Mouse (Mus musculus): ENCODE data around the gene Taar7f.
"Not testable (repeated sequence)": the region's sequence is repeated elsewhere in the genome, so short reads cannot be mapped to it uniquely, and the experiment has no call there.

The Taar7f gene

DNA sequence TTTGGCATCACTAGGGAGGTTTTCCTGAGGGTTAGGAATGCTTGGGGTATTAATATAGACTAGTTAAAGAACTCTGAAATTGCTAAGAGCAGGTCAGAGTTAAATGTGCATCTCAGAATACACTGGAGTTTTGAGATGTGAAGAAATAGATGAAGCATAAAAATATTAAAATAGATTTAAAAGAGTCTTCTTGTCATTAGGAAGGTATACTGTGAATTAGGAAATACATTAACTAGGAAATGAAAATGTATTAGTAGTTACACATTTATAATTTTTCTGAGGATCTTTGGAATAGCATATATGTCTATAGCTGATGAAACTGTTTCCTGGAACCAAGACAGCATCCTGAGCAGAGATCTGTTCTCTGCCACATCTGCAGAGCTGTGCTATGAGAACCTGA is at the start of gene Taar7f:
TSS of gene Taar7f (plus strand) at position 301 of the 400 bp plus-strand sequence.
- DNase-seq, result no peak

DNA sequence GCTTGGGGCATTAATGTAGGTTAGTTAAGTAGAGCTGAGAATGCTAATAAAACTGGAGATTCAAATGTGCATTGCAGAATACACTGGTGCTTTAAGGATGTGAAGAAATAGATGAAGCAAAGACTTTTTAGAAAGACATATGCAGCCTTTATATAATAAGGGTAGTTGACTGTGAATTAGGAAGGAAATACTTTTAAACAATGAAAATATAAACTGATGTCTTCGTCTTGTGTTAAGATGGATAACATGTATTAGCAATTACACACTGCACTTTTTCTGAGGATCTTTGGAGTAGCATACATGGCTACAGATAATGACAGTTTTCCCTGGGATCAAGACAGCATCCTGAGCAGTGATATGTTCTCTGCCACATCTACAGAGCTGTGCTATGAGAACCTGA is 49.7 kb upstream of the Taar7f start, which contains the start of gene Taar7b:
TSS of gene Taar7b (plus strand) at position 301 of the 400 bp plus-strand sequence.
- DNase-seq, result no peak

DNA sequence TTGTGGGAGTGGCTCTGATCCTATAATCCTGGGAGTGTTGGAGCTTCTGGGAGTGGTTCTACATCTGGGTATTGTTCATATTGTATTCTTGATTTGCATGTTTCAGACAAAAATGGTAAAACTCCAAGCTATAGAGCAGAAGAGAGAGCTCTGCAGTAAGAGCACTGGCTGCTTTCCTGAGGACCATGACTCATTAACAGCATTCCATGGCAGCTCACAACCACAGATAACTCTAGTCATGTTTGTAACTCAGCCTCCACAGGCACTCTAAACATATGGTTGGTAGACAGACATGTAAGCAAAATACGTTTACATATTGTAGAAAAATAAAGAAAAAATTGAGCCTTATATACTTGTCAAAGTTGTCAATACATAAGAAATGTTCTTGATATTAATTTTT is 42.9 kb upstream of the Taar7f start:
- DNase-seq, result no peak

DNA sequence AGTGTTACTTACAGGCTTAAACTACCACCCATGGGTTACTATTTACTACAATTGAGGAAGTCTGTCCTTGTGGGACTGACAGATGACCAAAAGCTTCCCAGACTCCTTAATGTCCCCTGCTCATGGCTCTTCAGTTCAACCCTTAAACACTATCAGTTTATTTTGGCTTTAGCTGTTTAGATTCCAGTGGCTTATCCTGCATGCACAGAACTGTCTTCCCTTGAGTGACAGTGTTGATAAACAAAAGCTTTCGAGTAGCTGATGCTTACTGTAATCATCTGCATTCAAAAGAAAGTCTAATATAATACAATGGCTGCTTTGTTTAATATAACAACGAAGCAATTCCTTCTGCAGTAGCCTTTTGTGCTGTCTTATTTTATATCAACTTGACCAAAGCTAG is 42.3 kb upstream of the Taar7f start:
- no peak for DNase-seq

DNA sequence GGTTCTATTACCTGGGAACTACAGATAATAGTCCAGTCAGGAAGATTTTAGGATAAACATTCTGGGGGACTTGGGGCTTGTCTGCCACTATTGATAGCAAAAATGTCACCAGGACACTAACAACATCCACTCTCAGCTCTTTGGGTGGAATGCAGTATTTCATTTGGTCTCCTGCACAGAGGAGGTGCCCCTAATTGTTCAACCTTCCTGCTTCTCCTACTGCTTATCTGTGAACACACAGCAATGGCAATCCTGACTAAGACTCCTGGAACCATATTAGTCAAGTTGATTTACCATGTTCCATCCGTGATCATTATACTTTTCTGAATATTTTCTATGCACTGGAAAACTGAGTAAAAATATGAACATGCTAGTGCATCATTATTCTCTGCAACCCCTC is 41.2 kb upstream of the Taar7f start:
- no peak for DNase-seq

DNA sequence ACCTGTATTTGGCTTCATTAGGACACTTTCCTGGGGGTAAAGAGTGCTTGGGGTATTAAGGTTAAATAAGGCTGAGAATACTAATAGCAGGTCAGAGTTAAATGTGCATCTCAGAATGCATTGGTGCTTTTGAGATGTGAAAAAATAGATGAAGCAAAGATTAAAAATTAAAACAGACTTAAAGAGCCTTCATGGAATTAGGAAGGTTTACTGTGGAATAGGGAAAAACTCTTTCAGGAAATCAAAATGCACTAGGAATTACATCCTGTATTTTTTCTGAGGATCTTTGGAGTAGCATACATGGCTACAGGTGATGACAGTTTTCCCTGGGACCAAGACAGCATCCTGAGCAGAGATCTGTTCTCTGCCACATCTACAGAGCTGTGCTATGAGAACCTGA is 22.4 kb upstream of the Taar7f start, which contains the start of gene Taar7d:
TSS of gene Taar7d (plus strand) at position 301 of the 400 bp plus-strand sequence.
- DNase-seq, result no peak

DNA sequence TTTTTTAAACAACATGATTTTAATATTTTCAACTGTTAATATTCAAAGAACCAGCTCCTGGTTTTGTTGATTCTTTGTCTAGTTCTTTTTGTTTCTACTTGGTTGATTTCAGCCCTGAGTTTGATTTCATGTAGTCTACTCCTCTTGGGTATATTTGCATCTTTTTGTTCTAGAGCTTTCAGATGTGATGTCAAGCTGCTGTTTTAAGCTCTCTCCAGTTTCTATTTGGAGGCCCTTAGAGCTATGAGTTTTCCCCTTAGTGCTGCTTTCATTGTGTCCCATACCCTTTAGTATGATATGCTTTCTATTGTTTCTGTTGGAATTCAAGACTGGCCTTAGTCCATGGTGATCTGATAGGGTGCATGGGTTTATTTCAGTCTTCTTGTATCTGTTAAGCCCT is 18.0 kb upstream of the Taar7f start:
- DNase-seq, result no peak

DNA sequence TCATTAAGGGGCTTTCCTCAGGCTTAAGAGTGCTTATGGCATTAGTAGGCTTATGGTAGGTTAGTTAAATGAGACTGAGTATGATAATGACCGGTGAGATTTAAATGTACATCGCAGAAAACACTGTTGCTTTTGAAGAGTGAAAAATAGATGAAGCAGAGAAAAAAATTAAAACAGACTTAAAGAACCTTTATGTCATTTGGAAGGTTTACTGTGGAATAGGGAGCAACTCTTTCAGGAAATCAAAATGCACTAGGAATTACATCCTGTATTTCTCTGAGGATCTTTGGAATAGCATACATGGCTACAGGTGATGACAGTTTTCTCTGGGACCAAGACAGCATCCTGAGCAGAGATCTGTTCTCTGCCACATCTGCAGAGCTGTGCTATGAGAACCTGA is 12.0 kb upstream of the Taar7f start, which contains the start of gene Taar7e:
TSS of gene Taar7e (plus strand) at position 301 of the 400 bp plus-strand sequence.
- no peak for DNase-seq

DNA sequence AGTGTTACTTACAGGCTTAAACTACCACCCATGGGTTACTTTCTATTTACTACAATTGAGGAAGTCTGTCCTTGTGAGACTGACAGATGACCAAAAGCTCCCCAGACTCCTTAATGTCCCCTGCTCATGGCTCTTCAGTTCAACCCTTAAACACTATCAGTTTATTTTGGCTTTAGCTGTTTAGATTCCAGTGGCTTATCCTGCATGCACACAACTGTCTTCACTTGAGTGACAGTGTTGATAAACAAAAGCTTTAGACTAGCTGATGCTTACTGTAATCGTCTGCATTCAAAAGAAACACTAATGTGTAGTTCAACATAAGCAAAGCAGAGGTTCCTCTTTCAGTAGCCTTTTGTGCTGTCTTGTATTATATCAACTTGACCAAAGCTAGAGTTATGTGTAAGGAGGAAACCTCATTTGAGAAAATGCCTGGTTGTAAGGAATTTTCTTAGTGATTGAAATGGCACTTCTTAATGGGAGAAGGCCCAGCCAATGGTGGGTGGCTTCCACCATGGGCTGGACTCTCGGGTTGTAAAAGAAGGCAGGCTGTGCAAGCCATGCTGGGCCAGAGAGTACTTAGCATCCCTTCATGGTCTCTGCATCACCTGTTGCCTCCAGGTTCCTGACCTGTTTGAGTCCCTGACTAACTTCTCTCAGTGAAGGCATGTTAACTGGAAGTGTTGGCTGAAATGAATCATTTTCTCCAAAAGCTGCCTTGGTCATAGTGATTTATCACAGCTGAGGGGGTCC is 9.0 kb upstream of the Taar7f start:
- no peak for DNase-seq

DNA sequence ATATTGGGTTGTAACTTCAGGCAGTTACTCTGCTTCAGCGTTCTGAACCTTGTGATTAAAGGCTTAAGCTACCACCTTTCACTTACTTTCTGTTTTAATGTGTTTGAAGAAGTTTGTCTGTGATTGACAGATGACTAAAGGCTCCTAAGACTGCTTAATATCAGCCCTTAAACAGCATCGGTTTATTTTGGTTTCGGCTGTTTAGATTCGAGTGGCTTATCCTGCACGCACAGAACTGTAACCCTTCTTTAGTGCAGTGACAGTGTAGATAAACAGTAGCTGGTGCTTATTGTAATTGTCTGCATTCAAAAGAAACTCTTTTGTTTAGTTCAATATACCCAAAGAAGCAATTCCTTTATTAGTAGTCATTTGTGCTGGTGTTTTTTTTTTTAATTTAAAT is 2.7 kb downstream of the Taar7f start:
- no peak for DNase-seq

DNA sequence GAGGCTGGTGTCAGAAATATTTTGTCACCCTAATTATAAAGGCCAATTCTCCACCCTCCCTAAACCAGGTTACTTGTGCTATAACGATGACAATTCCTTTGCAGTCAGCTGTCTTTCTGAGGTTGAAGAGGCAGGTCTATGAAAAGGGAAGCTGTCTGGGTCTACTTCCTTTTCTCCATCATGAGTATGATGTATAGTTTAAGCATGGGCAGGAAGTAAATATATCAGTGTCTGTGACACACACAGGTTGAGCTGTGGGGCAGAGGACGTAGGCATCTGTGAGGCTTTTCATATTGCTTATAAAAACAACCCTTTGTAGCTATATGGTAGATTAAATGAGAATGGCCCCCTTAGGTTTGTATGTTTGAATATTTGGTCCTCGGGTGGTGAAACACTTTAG is 9.7 kb downstream of the Taar7f start:
- DNase-seq, result no peak

DNA sequence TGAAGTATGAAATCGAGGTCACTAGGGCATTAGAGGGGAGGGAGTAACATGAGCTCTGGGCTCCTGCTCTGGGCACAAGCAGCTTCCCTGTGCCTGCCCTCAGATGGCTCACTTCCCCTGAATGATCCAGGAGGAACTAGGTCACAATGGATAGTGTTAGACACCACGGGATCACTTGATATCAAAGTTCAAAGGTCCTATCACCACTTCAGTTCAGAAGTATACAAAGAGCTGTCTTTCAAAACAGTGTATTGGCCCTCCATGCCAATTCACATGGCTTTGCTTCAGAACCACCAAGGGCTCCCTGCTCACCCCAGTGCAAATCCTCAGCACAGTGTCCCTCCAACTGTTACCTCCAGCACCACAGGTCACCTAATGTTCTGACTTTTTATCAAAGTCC is 25.4 kb downstream of the Taar7f start:
- DNase-seq, result not testable (repeated sequence)

DNA sequence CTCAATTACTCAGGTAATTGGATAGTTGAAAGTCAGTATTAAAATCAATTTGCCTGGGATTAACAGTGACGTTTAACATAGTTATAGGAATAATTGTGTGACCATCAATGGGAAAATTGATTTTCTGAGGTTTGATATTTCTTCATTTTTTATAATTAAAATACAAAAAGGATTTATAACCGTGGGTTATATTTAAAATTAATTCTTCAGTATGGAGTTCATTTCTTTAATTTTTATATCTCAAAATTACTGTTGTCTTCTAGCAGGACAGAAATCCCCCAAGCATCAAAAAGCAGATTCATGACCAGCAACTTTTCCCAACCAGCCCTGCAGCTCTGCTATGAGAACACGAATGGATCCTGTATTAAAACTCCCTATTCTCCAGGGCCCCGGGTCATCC is 26.9 kb downstream of the Taar7f start, which contains the start of gene Taar8a:
TSS of gene Taar8a (plus strand) at position 301 of the 400 bp plus-strand sequence.
- not testable (repeated sequence) for DNase-seq

DNA sequence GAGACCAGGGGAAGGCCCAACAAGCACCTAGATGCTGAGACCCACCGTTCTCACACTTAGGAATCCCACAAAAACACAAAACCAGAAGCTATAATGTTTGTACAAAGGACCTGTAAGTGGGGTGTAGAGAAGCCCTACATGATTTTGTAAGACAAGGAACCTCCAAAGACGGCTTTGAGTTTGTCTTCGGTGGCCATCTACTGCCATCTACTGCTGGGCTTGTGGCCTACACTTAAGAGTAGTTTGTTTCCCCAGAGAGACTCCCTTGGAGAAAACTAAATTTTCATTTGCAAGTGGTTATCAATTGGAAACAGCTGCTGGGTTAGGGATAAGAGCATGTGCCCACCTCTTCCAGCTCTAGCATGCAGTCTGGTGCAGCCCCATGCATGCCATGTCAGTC is 30.9 kb downstream of the Taar7f start:
- peak; percentile 65 to 66 for DNase-seq

DNA sequence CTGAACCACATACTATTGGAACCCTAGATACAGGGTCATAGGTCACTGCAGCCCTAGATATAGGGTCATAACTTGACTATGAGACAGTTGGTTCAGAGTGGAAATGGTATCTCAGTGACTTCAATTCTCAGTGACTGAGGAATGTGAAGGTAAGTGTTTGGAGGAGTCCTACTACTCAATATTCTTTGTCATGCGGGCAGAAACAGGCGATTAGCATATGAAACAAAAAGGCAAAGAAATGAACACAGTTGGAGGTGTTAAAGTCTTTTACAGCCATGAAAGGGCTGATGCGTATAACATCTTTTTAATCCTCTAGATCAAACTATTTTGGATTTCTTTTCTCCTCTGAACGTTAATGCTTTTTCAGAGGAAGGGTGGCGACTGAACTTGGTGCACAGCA is 36.6 kb downstream of the Taar7f start:
- DNase-seq, result no peak

DNA sequence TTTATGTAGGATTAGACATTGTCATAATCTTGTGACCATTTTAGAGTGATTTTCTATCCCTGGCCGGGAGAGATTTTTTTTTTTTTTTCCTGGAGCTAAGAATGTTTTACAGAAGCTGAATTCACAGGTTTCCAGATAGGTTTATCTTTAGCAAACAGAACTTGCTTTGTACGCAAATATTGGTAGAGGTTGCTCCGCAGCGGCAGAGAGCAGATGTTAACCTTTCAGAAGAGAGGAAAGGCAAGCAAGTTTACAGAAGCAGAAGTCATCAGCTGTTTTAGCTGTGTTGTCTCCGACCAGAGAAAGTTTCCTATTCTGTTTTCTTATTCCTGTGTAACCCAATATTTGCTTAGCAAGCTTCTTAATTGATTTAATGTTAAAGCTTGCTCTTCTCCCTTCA is 37.2 kb downstream of the Taar7f start:
- DNase-seq, result no peak

DNA sequence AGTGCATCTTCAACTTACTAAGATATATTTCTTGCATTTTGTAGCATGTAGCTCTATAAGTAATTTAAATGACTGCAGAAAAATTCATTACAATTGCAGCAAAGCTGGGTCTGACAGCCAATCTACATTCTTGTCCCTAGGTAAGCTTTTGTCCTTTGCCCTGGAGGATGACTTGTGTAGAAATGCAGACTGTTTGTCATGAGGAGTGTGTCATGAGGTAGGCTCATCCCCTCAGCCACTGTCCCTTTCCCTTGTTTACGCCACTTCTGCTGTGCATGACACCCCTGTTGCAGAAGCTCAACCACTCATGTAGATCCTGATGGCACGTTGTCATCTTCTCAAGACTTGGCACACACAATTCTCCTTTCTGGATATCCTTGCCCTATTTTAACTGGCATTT is 37.9 kb downstream of the Taar7f start:
- no peak for DNase-seq

DNA sequence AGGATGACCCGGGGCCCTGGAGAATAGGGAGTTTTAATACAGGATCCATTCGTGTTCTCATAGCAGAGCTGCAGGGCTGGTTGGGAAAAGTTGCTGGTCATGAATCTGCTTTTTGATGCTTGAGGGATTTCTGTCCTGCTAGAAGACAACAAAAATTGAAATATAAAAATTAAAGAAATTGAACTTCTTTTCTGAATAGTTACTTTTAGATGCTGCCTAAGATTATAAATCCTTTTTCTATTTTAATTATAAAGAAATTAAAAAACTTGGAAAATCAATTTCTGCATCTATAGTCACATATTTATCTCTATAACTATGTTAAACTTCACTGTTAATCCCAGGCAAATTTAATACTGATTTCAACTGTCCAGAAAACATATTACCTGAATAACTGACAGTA is 42.9 kb downstream of the Taar7f start, which contains the start of gene Taar8b:
TSS of gene Taar8b (minus strand) at position 101 of the 400 bp plus-strand sequence.
- DNase-seq, result no peak

DNA sequence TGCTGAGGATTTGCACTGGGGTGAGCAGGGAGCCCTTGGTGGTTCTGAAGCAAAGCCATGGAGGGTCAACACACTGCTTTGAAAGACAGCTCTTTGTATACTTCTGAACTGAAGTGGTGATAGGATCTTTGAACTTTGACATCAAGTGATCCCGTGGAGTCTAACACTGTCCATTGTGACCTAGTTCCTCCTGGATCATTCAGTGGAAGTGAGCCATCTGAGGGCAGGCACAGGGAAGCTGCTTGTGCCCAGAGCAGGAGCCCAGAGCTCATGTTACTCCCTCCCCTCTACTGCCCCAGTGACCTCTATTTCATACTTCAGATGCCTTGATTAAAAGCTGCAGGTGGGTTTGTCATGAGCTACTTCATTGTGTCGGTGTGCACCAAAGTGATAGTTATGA is 47.7 kb downstream of the Taar7f start:
- not testable (repeated sequence) for DNase-seq
